Mouse (Mus musculus) hindbrain, embryonic 14.5 days (tissue): ENCODE measurements at regions not wholly inside any gene's neighbourhood (a gene's known extent, or its start where the extent isn't known, plus 50 kb on each side); places are given as distances from the start of the nearest gene placed in this dataset.
A peak's percentile ranks its signal among the peaks of the same experiment; 100 is the strongest.

Experiments
- ATAC-seq: fragments of 200-750 bp; cut with Nextera tagmentation; 2 replicates; pipeline ENCODE4 v1.8.0; 2017; ENCODE audit warnings: moderate number of reproducible peaks, mild to moderate bottlenecking, moderate TSS enrichment, moderate library complexity; ENCODE audit not compliant: low FRiP score
- DNase-seq: peaks from one replicate; pipeline ENCODE4 v3.0.0-alpha.2; 2015; ENCODE audit warnings: low spot score
- H3K27ac ChIP-seq: fragments of 300-500 bp; sonication (generic); 2 replicates; pipeline ENCODE4 v1.5.1; 2014; ENCODE audit warnings: mild to moderate bottlenecking, moderate library complexity
- H3K27me3 ChIP-seq: fragments of 300-500 bp; sonication (generic); 2 replicates; pipeline ENCODE4 v1.6.1; 2014; ENCODE audit warnings: mild to moderate bottlenecking, low read length, mixed read lengths; ENCODE audit not compliant: control insufficient read depth, insufficient read depth
- H3K36me3 ChIP-seq: fragments of 300-500 bp; sonication (generic); replicated peaks from 2 replicates; pipeline ENCODE4 v1.6.1; 2014; ENCODE audit not compliant: control insufficient read depth, insufficient read depth
- H3K4me1 ChIP-seq: fragments of 300-500 bp; sonication (generic); replicated peaks from 2 replicates; pipeline ENCODE4 v1.6.1; 2014; ENCODE audit warnings: antibody characterized with exemption, low read length, mixed read lengths; ENCODE audit not compliant: control insufficient read depth, insufficient read depth
- H3K4me2 ChIP-seq: fragments of 300-500 bp; sonication (generic); replicated peaks from 2 replicates; pipeline ENCODE4 v1.6.1; 2014; ENCODE audit warnings: mild to moderate bottlenecking, moderate library complexity
- H3K4me3 ChIP-seq: fragments of 300-500 bp; sonication (generic); replicated peaks from 2 replicates; pipeline ENCODE4 v1.5.1; 2014; ENCODE audit warnings: mild to moderate bottlenecking, low read length
- H3K9ac ChIP-seq: fragments of 300-500 bp; sonication (generic); 2 replicates; pipeline ENCODE4 v1.6.1; 2014
- H3K9me3 ChIP-seq: fragments of 300-500 bp; sonication (generic); 2 replicates; pipeline ENCODE4 v1.6.1; 2016; ENCODE audit warnings: low read length; ENCODE audit not compliant: control insufficient read depth
- WGBS: fragments of 180-500 bp; shearing (Covaris S2); extraction: QIAGEN DNeasy Blood & Tissue Kit; methylation state at CpG from one replicate; pipeline ENCODE4 v1.1.7; 2014; 5-methylcytosine and 5-hydroxymethylcytosine counted together

- Histone ChIP-seq H3K4me2 (no peak overlapping the region), H3K9me3 (no peaks in the 10 kb centered on the region), H3K27me3 (no peaks in the 10 kb centered on the region), H3K4me3 (no peak overlapping the region), H3K27ac (no peak overlapping the region), H3K36me3 (no peaks in the 10 kb centered on the region), H3K4me1 (no peaks in the 10 kb centered on the region), H3K9ac (no peak overlapping the region)
- WGBS = 91% methylated on average over 2 of the region's 2 CpGs
- ATAC-seq (no peak), DNase-seq (no peak)
Measured at GRCm38 (mm10) chr1:114287349-114287748, 1397.2 kb upstream of the Cntnap5a start.

- no peak overlapping the region for H3K9ac ChIP-seq
- no peaks in the 10 kb centered on the region for H3K4me1 ChIP-seq
- H3K4me3 ChIP-seq = no peak overlapping the region
- no peaks in the 10 kb centered on the region for H3K36me3 ChIP-seq
- H3K4me2 ChIP-seq = no peak overlapping the region
- no peak overlapping the region for H3K27ac ChIP-seq
- DNase-seq (peak; percentile 24), ATAC-seq (peak; percentile 37; the same call in 1 of the 2 replicates)
- no peaks in the 10 kb centered on the region for H3K9me3 ChIP-seq
- 81% methylated on average over 2 of the region's 2 CpGs for WGBS
- no peaks in the 10 kb centered on the region for H3K27me3 ChIP-seq
Measured at GRCm38 (mm10) chr1:114330541-114330940, 1354.0 kb upstream of the Cntnap5a start.

- H3K4me3 ChIP-seq = no peak overlapping the region
- no peak overlapping the region for H3K4me2 ChIP-seq
- DNase-seq (no peak), ATAC-seq (no peak)
- no peak overlapping the region for H3K27ac ChIP-seq
- H3K27me3 ChIP-seq = no peaks in the 10 kb centered on the region
- H3K36me3 ChIP-seq = no peaks in the 10 kb centered on the region
- no peak overlapping the region for H3K9ac ChIP-seq
- H3K9me3 ChIP-seq = no peaks in the 10 kb centered on the region
- no peaks in the 10 kb centered on the region for H3K4me1 ChIP-seq
Measured at GRCm38 (mm10) chr1:114358215-114358995, 1326.2 kb upstream of the Cntnap5a start.

- 62% methylated on average over 3 of the region's 3 CpGs for WGBS
Measured at GRCm38 (mm10) chr1:114392034-114392433, 1292.5 kb upstream of the Cntnap5a start.

More at GRCm38 (mm10) chr1:114392034-114392433, 1292.5 kb upstream of the Cntnap5a start:
- H3K36me3 ChIP-seq = no peaks in the 10 kb centered on the region
- H3K27me3 ChIP-seq = no peaks in the 10 kb centered on the region
- no peak overlapping the region for H3K4me3 ChIP-seq
- H3K27ac ChIP-seq = no peak overlapping the region
- peak; percentile 27 for DNase-seq
- ATAC-seq = no peak
- H3K4me1 ChIP-seq = no peaks in the 10 kb centered on the region
- H3K9me3 ChIP-seq = no peaks in the 10 kb centered on the region
- H3K9ac ChIP-seq = no peak overlapping the region
- H3K4me2 ChIP-seq = no peak overlapping the region
